Mouse (Mus musculus): Measurements from ENCODE around the gene Ppp4r4. TPM values are rescaled to one million over a fixed set of nuclear protein-coding genes. Genes with fewer than 3 reads are reported as not detected.

Ppp4r4 gene
- polyA plus RNA-seq, 1 experiment from 2014 or later = 1.1 TPM

GRCm38 (mm10) chr12:103504402-103504801, 27.7 kb upstream of the Ppp4r4 start:
- no peak overlapping the region for H3K4me2 ChIP-seq (replicated peaks)
- H3K36me3 ChIP-seq = no peaks in the 10 kb centered on the region
- ATAC-seq (ENCODE audit: low FRiP score, low read depth) = no peak
- H3K27ac ChIP-seq = no peak overlapping the region
- H3K9ac ChIP-seq = no peak overlapping the region
- H3K4me3 ChIP-seq = no peak overlapping the region
- no peaks in the 10 kb centered on the region for H3K4me1 ChIP-seq
- no peaks in the 10 kb centered on the region for H3K9me3 ChIP-seq
- 75% methylated on average over 3 of the region's 3 CpGs for WGBS
- H3K27me3 ChIP-seq = no peaks in the 10 kb centered on the region

GRCm38 (mm10) chr12:103508346-103508745, 23.7 kb upstream of the Ppp4r4 start:
- no peaks in the 10 kb centered on the region for H3K27me3 ChIP-seq
- H3K4me3 ChIP-seq = no peak overlapping the region
- no peaks in the 10 kb centered on the region for H3K4me1 ChIP-seq
- no peak overlapping the region for H3K9ac ChIP-seq
- 83% methylated on average over 4 of the region's 4 CpGs for whole genome bisulfite sequencing
- H3K27ac ChIP-seq = no peak overlapping the region
- H3K4me2 ChIP-seq (replicated peaks) = no peak overlapping the region
- no peak for ATAC-seq (ENCODE audit: low FRiP score, low read depth)
- no peaks in the 10 kb centered on the region for H3K9me3 ChIP-seq
- no peaks in the 10 kb centered on the region for H3K36me3 ChIP-seq

GRCm38 (mm10) chr12:103509893-103510292, 22.2 kb upstream of the Ppp4r4 start:
- no peaks in the 10 kb centered on the region for H3K27me3 ChIP-seq
- H3K27ac ChIP-seq = no peak overlapping the region
- no peaks in the 10 kb centered on the region for H3K36me3 ChIP-seq
- no peak overlapping the region for H3K4me2 ChIP-seq (replicated peaks)
- no peak overlapping the region for H3K4me3 ChIP-seq
- 89% methylated on average over 8 of the region's 8 CpGs for WGBS
- ATAC-seq (ENCODE audit: low FRiP score, low read depth) = no peak
- no peak overlapping the region for H3K9ac ChIP-seq
- no peaks in the 10 kb centered on the region for H3K4me1 ChIP-seq
- H3K9me3 ChIP-seq = no peaks in the 10 kb centered on the region

- H3K4me3 ChIP-seq = no peak overlapping the region
- H3K4me2 ChIP-seq (replicated peaks) = no peak overlapping the region
- no peaks in the 10 kb centered on the region for H3K9me3 ChIP-seq
- no peak overlapping the region for H3K9ac ChIP-seq
- no peaks in the 10 kb centered on the region for H3K27me3 ChIP-seq
- H3K36me3 ChIP-seq = no peaks in the 10 kb centered on the region
- H3K4me1 ChIP-seq = no peaks in the 10 kb centered on the region
- no peak overlapping the region for H3K27ac ChIP-seq
- WGBS = 42% methylated on average over 2 of the region's 2 CpGs
- ATAC-seq (ENCODE audit: low FRiP score, low read depth) = no peak
Measured at GRCm38 (mm10) chr12:103511586-103511985, 20.5 kb upstream of the Ppp4r4 start.

GRCm38 (mm10) chr12:103513039-103513438, 19.0 kb upstream of the Ppp4r4 start:
- Histone ChIP-seq H3K4me1 (no peaks in the 10 kb centered on the region), H3K9ac (no peak overlapping the region), H3K27me3 (no peaks in the 10 kb centered on the region), H3K4me2 (replicated peaks) (no peak overlapping the region), H3K27ac (no peak overlapping the region), H3K4me3 (no peak overlapping the region), H3K9me3 (no peaks in the 10 kb centered on the region), H3K36me3 (no peaks in the 10 kb centered on the region)
- WGBS = 68% methylated on average over 2 of the region's 2 CpGs
- no peak for ATAC-seq (ENCODE audit: low FRiP score, low read depth)

- 45% methylated on average over 4 of the region's 4 CpGs for WGBS
- Histone ChIP-seq H3K27ac (no peak overlapping the region), H3K9ac (no peak overlapping the region), H3K36me3 (no peaks in the 10 kb centered on the region), H3K4me2 (replicated peaks) (no peak overlapping the region), H3K9me3 (no peaks in the 10 kb centered on the region), H3K4me3 (no peak overlapping the region), H3K27me3 (no peaks in the 10 kb centered on the region), H3K4me1 (no peaks in the 10 kb centered on the region)
- ATAC-seq (ENCODE audit: low FRiP score, low read depth) = no peak; the same call in 1 of the 2 replicates
Measured at GRCm38 (mm10) chr12:103513451-103513871, 18.6 kb upstream of the Ppp4r4 start.

- Histone ChIP-seq H3K4me1 (no peaks in the 10 kb centered on the region), H3K4me2 (replicated peaks) (no peak overlapping the region), H3K4me3 (no peak overlapping the region), H3K36me3 (no peaks in the 10 kb centered on the region), H3K27ac (no peak overlapping the region), H3K9ac (no peak overlapping the region), H3K9me3 (no peaks in the 10 kb centered on the region), H3K27me3 (no peaks in the 10 kb centered on the region)
- no peak for ATAC-seq (ENCODE audit: low FRiP score, low read depth)
- 70% methylated on average over 3 of the region's 3 CpGs for WGBS
Measured at GRCm38 (mm10) chr12:103514354-103514753, 17.7 kb upstream of the Ppp4r4 start.

GRCm38 (mm10) chr12:103515638-103516037, 16.4 kb upstream of the Ppp4r4 start:
- no peak overlapping the region for H3K4me3 ChIP-seq
- no peaks in the 10 kb centered on the region for H3K4me1 ChIP-seq
- WGBS = 76% methylated on average over 4 of the region's 4 CpGs
- no peaks in the 10 kb centered on the region for H3K9me3 ChIP-seq
- no peak for ATAC-seq (ENCODE audit: low FRiP score, low read depth)
- no peak overlapping the region for H3K4me2 ChIP-seq (replicated peaks)
- no peak overlapping the region for H3K27ac ChIP-seq
- H3K9ac ChIP-seq = no peak overlapping the region
- no peaks in the 10 kb centered on the region for H3K27me3 ChIP-seq
- no peaks in the 10 kb centered on the region for H3K36me3 ChIP-seq

- Histone ChIP-seq H3K4me3 (no peak overlapping the region), H3K9ac (no peak overlapping the region), H3K9me3 (peaks cover 10% of the 10 kb centered on the region; the same call in 1 of the 2 replicates), H3K36me3 (no peaks in the 10 kb centered on the region), H3K4me1 (no peaks in the 10 kb centered on the region), H3K27me3 (no peaks in the 10 kb centered on the region), H3K27ac (no peak overlapping the region), H3K4me2 (replicated peaks) (no peak overlapping the region)
- no peak for ATAC-seq (ENCODE audit: low FRiP score, low read depth)
- WGBS = 87% methylated on average over 6 of the region's 6 CpGs
Measured at GRCm38 (mm10) chr12:103518640-103519039, 13.4 kb upstream of the Ppp4r4 start.

- Histone ChIP-seq H3K9me3 (0 out of 2 replicates have a peak, but pooled peaks cover 7% of the 10 kb centered on the region), H3K4me1 (peaks cover 8% of the 10 kb centered on the region; the same call in 1 of the 2 replicates), H3K9ac (no peak overlapping the region), H3K27ac (no peak overlapping the region), H3K36me3 (no peaks in the 10 kb centered on the region), H3K27me3 (peaks cover 16% of the 10 kb centered on the region), H3K4me3 (no peak overlapping the region), H3K4me2 (replicated peaks) (no peak overlapping the region)
- 71% methylated on average over 2 of the region's 2 CpGs for WGBS
- no peak for ATAC-seq (ENCODE audit: low FRiP score, low read depth)
Measured at GRCm38 (mm10) chr12:103530596-103530995, 1.5 kb upstream of the Ppp4r4 start.

GRCm38 (mm10) chr12:103532649-103533395, 739 bp downstream of the Ppp4r4 start:
- Histone ChIP-seq H3K36me3 (no peaks in the 10 kb centered on the region), H3K4me2 (replicated peaks) (peak overlapping the region; percentile 98), H3K27ac (no peak overlapping the region), H3K9ac (peak overlapping the region; percentile 75), H3K9me3 (no peaks in the 10 kb centered on the region), H3K27me3 (peaks cover 16% of the 10 kb centered on the region), H3K4me3 (peak overlapping the region; percentile 69), H3K4me1 (peaks cover 8% of the 10 kb centered on the region; the same call in 1 of the 2 replicates)
- WGBS = under 1% methylated on average over 38 of the region's 44 CpGs
- ATAC-seq (ENCODE audit: low FRiP score, low read depth) = peak; percentile 54

- no peaks in the 10 kb centered on the region for H3K36me3 ChIP-seq
- H3K27ac ChIP-seq = no peak overlapping the region
- no peaks in the 10 kb centered on the region for H3K4me1 ChIP-seq
- no peak overlapping the region for H3K4me2 ChIP-seq (replicated peaks)
- no peaks in the 10 kb centered on the region for H3K9me3 ChIP-seq
- no peak overlapping the region for H3K9ac ChIP-seq
- whole genome bisulfite sequencing = 71% methylated on average over 4 of the region's 4 CpGs
- H3K4me3 ChIP-seq = no peak overlapping the region
- H3K27me3 ChIP-seq = no peaks in the 10 kb centered on the region
- ATAC-seq (ENCODE audit: low FRiP score, low read depth) = no peak
Measured at GRCm38 (mm10) chr12:103540429-103540828, 8.3 kb downstream of the Ppp4r4 start.

GRCm38 (mm10) chr12:103543351-103543750, 11.3 kb downstream of the Ppp4r4 start:
- 86% methylated on average over 2 of the region's 2 CpGs for WGBS
- H3K4me3 ChIP-seq = no peak overlapping the region
- no peak overlapping the region for H3K4me2 ChIP-seq (replicated peaks)
- no peaks in the 10 kb centered on the region for H3K9me3 ChIP-seq
- H3K4me1 ChIP-seq = no peaks in the 10 kb centered on the region
- no peak overlapping the region for H3K9ac ChIP-seq
- no peak overlapping the region for H3K27ac ChIP-seq
- no peak for ATAC-seq (ENCODE audit: low FRiP score, low read depth)
- no peaks in the 10 kb centered on the region for H3K27me3 ChIP-seq
- H3K36me3 ChIP-seq = no peaks in the 10 kb centered on the region
